Mouse (Mus musculus) small intestine, adult 2 months (tissue): ENCODE measurements around the gene Ptpn11. TPM values are rescaled to one million over a fixed set of nuclear protein-coding genes. Genes with fewer than 3 reads are reported as not detected.
A peak's percentile ranks its signal among the peaks of the same experiment; 100 is the strongest.

ENCODE experiments used
- H3K27ac ChIP-seq: fragments of 200-500 bp; 2 replicates; pipeline ENCODE4 v1.5.1; 2012; ENCODE audit warnings: low read depth, low read length, control low read depth, inconsistent platforms; ENCODE audit not compliant: insufficient read depth
- H3K27me3 ChIP-seq: fragments of 200-500 bp; 2 replicates; pipeline ENCODE4 v1.6.1; 2012; ENCODE audit warnings: mild to moderate bottlenecking, moderate library complexity, low read length, inconsistent platforms; ENCODE audit not compliant: control insufficient read depth, insufficient read depth
- H3K36me3 ChIP-seq: fragments of 200-500 bp; 2 replicates; pipeline ENCODE4 v1.6.1; 2012; ENCODE audit warnings: mild to moderate bottlenecking, low read length, control low read depth, inconsistent platforms; ENCODE audit not compliant: control insufficient read depth, insufficient read depth
- H3K4me1 ChIP-seq: fragments of 200-500 bp; 2 replicates; pipeline ENCODE4 v1.6.1; 2012; ENCODE audit warnings: low read length, inconsistent platforms, mixed read lengths; ENCODE audit not compliant: control insufficient read depth, insufficient read depth, insufficient read length
- H3K4me3 ChIP-seq: fragments of 200-500 bp; 2 replicates; pipeline ENCODE4 v1.5.1; 2012; ENCODE audit warnings: low read depth, mild to moderate bottlenecking, control low read depth, inconsistent platforms, low read length, moderate library complexity
- CTCF ChIP-seq: fragments of 200-500 bp; IDR thresholded peaks from 2 replicates; pipeline ENCODE4 v1.5.1; 2012; ENCODE audit warnings: low read depth, mild to moderate bottlenecking, control low read depth, inconsistent platforms, low read length, moderate library complexity, mixed read lengths; ENCODE audit not compliant: insufficient replicate concordance, insufficient read length; ENCODE audit errors: extremely low read depth
- POLR2A ChIP-seq: fragments of 200-500 bp; IDR thresholded peaks from 2 replicates; pipeline ENCODE4 v1.6.1; 2012; ENCODE audit warnings: low read depth, mild to moderate bottlenecking, control low read depth, inconsistent platforms, low read length, moderate library complexity
- WGBS: fragments of 180-500 bp; shearing (Covaris S2); methylation state at CpG from one replicate; pipeline ENCODE4 v1.1.7; 2018; 5-methylcytosine and 5-hydroxymethylcytosine counted together
- polyA plus RNA-seq: library from polyadenylated mRNA; depleted of rRNA; stranded (reverse); fragments of >200 nt; gene quantifications from 2 replicates; pipeline ENCODE4 v1.2.3, GENCODE M21; 2012

The Ptpn11 gene
- polyA plus RNA-seq, 1 experiment, result 14.2 TPM

DNA sequence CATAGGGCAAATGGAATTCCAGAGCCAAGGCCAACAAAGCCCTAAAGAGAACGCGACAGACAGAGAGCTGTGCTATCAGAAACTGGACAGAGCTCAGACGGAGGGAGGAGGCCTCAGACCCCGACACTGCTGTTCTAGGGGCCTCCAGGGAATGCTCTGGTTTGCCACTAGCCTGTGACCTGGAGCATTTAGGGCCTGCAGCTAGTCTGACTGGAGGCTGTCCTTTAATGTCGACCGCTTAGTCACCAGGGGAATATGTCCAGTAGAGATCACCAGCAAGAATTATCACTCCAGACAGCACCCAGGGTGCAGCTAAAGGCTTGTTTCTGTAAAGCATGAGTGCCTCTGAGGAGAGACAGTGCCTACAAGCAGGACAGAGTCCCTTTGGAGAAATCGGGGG, 32.2 kb downstream of the Ptpn11 start:
- Histone ChIP-seq H3K4me3 (no peak overlapping the region), H3K4me1 (no peaks in the 10 kb centered on the region), H3K27ac (no peak overlapping the region), H3K27me3 (no peaks in the 10 kb centered on the region), H3K36me3 (peaks cover 59% of the 10 kb centered on the region)
- WGBS, result 88% methylated on average over 7 of the region's 7 CpGs
- TF ChIP-seq POLR2A (no peak), CTCF (no peak)

DNA sequence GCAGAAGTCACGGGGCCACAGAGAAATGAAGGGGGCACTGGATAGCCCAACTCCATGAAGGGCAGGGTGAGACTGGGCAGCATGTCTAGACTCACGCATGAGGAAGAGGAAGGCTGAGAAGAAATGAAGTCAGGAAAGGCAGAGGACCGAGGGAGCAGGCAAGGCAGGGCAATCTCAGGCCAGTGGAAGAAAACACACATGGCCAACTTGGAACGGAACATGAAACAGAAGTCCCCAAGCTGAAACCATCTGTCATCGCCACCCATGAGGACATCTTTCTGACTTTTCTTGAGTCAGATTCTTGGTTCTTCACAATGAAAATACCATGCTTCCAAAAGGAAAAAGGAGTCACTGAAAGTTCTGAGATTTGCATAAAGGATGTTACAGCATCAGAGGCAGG, 33.7 kb downstream of the Ptpn11 start:
- H3K4me1 ChIP-seq, result no peaks in the 10 kb centered on the region
- H3K27ac ChIP-seq, result no peak overlapping the region
- H3K4me3 ChIP-seq, result no peak overlapping the region
- no peaks in the 10 kb centered on the region for H3K27me3 ChIP-seq
- H3K36me3 ChIP-seq, result peaks cover 55% of the 10 kb centered on the region
- TF ChIP-seq POLR2A (no peak), CTCF (no peak)
- 96% methylated on average over 5 of the region's 5 CpGs for WGBS

DNA sequence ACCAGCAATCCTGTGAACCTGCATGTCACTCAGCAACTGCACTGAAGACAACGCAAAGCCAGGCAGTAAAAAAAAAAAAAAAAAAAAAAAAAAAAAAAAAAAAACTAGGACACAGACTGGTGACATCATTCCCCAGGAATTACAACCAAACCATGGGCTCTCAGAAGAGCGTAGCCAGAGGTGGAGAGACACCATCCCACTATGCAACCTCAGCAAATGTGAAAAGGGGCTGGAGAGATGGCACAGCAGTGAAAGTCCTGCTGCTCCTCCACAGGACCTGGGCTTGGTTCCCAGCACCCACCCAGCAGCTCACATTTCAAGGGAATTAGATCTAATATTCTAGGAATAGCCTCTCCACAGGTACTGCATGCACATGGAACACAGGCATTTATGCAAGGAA, 34.2 kb downstream of the Ptpn11 start:
- TF ChIP-seq POLR2A (no peak), CTCF (no peak)
- H3K4me1 ChIP-seq, result no peaks in the 10 kb centered on the region
- H3K27ac ChIP-seq, result no peak overlapping the region
- WGBS, result 62% methylated on average over 2 of the region's 2 CpGs
- H3K4me3 ChIP-seq, result no peak overlapping the region
- no peaks in the 10 kb centered on the region for H3K27me3 ChIP-seq
- H3K36me3 ChIP-seq, result peaks cover 55% of the 10 kb centered on the region

- Histone ChIP-seq H3K27me3 (no peaks in the 10 kb centered on the region), H3K4me1 (no peaks in the 10 kb centered on the region), H3K4me3 (no peak overlapping the region), H3K27ac (no peak overlapping the region), H3K36me3 (peaks cover 53% of the 10 kb centered on the region)
- TF ChIP-seq CTCF, result no peak
- TF ChIP-seq POLR2A, result no peak
- 89% methylated on average over 4 of the region's 4 CpGs for WGBS
Measured at GRCm38 (mm10) chr5:121156121-121156520, 35.1 kb downstream of the Ptpn11 start.

- 86% methylated on average over 4 of the region's 4 CpGs for WGBS
- H3K36me3 ChIP-seq, result peaks cover 58% of the 10 kb centered on the region
Measured at GRCm38 (mm10) chr5:121150684-121151083, 40.5 kb downstream of the Ptpn11 start.

DNA sequence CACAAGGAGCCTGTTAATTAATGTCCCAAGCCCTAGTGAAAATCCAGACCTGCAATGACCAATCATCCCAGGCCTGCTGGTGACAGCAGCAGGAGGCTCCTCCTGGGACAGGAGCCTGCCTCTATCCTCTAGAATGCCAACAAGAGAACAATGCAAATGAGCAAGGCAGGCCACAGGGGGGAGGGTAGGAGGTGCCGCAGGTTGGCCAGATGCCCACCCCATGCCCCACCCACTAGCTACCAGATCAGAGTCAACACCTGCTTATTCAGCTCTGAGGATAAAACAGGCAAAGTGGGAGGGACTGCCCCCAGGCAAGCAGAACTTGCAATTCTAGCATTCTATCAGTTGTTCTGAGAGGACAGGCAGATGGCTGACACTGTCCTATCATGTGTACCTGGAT, 42.0 kb downstream of the Ptpn11 start:
- Histone ChIP-seq H3K27me3 (no peaks in the 10 kb centered on the region), H3K4me3 (no peak overlapping the region), H3K4me1 (no peaks in the 10 kb centered on the region), H3K36me3 (peaks cover 55% of the 10 kb centered on the region), H3K27ac (no peak overlapping the region)
- WGBS, result 43% methylated on average over 1 of the region's 1 CpGs
- no peak for TF ChIP-seq CTCF
- TF ChIP-seq POLR2A, result no peak

More at GRCm38 (mm10) chr5:121150684-121151083, 40.5 kb downstream of the Ptpn11 start:
- no peaks in the 10 kb centered on the region for H3K27me3 ChIP-seq
- H3K4me3 ChIP-seq, result no peak overlapping the region
- H3K4me1 ChIP-seq, result no peaks in the 10 kb centered on the region
- TF ChIP-seq POLR2A (no peak), CTCF (no peak)
- H3K27ac ChIP-seq, result peak overlapping the region; percentile 47; the same call in 1 of the 2 replicates

DNA sequence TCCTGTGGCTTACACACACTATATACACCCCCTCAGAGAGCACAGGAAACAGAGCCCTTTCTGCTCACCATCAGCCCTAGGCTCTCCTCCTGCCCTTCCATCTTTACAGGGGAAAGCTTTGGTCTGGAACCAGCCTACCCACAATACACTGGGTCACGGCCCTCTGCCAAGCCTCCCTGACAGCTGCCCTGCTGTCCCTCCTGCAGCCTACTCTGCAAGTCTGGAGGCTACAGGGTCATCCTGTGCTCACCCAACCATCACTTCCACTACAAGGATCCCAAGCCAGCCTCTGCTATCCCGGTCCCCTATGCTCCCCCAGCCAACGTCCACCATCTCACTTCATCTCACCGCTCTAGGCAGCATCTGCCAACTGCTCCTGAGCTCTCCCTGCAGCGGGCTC, 44.9 kb downstream of the Ptpn11 start:
- H3K27ac ChIP-seq, result no peak overlapping the region
- 92% methylated on average over 5 of the region's 5 CpGs for WGBS
- peaks cover 56% of the 10 kb centered on the region for H3K36me3 ChIP-seq

DNA sequence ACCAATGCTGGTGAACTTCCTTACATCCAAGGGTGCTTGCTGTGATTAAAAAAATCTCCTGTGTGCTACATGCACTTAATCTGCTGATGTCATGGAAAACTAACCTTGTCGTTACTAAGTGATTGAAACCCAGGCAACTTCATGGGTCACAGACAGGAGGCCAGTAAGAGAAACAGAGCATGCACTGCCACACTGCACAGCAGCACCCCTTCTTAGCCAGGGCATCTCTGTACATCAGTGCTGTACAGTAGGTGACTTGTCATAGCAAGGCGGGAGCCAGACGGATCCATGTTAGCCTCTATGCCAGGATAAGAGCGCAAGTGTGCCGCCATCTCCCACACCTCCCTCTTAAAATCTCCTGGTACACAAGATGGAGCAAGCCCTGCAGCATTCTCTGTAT, 45.6 kb downstream of the Ptpn11 start:
- Histone ChIP-seq H3K36me3 (peaks cover 55% of the 10 kb centered on the region), H3K4me3 (no peak overlapping the region), H3K27me3 (no peaks in the 10 kb centered on the region), H3K27ac (no peak overlapping the region), H3K4me1 (no peaks in the 10 kb centered on the region)
- no peak for TF ChIP-seq POLR2A
- TF ChIP-seq CTCF, result no peak
- 90% methylated on average over 5 of the region's 5 CpGs for WGBS

More for the DNA sequence above, 44.9 kb downstream of the Ptpn11 start:
- H3K4me3 ChIP-seq, result no peak overlapping the region
- H3K4me1 ChIP-seq, result no peaks in the 10 kb centered on the region
- no peaks in the 10 kb centered on the region for H3K27me3 ChIP-seq
- TF ChIP-seq POLR2A, result no peak
- TF ChIP-seq CTCF, result no peak
